Mouse (Mus musculus): ENCODE data around the gene Olfr93.
"Not testable (repeated sequence)": the region's sequence is repeated elsewhere in the genome, so short reads cannot be mapped to it uniquely, and the experiment has no call there.

Gene Olfr93

DNA sequence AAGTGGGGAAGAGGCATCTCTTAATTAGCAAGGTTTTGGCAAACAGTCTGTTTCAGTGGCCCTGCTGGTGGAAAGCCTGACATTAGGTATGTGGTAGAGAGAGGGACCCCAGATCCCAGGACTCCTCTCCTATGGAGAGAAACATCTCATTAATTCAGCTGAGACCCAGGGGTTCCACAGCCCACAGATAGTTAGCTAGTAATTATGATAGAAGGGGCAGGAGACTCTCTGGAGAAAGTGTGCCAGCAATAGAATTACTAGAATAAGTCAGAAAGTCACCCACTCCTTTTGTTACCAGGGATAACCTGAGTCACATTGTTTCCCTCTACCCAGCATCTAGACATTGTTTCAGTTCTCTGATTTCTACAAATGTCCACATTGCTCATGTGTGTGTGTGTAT lies at the start of gene Olfr93:
Olfr93 (minus strand) TSS at position 101 of the 400 bp plus-strand sequence.
- no peak for DNase-seq

DNA sequence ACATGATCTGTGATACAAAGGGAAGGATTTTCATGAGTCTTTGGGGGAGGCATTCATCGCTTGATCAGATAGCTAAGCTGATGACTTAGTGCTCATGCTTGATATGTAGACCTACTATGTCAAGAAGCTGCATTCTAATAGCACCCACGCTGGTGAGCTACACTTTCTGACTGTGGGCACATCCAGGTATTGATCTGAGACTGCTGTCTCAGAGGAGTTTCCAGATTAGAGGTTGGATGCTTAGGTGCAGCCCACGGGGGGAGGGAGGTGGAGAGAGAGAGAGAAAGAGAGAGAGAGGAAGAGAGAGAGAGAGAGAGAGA lies 42.6 kb upstream of the Olfr93 start:
- no peak for DNase-seq

DNA sequence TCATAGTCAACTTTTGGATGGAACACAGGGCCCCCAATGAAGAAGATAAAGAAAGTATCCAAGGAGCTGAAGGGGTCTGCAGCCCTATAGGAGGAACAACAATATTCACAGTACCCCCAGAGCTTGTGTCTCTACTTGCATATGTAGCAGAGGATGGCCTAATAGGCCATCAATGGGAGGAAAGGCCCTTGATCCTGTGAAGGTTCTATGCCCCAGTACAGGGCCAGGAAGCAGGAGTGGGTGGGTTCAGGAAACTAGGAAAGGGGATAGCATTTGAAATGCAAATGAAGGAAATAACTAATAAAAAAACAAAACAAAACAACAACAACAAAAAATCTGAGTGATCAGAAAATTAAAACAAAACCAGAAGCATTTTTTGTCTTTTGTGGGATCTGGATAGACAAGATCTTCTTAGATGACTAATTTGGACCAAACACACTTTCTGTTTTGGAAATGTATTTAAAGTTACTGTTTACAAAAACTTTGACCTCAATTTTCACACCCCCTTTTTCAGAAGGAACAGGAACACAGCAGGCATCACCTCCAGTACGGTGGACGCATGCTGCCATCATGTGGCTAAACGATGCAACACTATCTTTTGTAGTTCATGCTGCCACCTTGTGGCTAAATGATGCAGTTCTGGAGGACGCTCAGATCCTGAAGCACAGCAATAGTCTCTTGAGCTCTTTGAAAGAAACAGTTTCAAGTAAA lies 42.1 kb upstream of the Olfr93 start:
- DNase-seq: peak; percentile 89

- no peak for DNase-seq
Observed at GRCm38 (mm10) chr17:37200894-37201293, 39.6 kb upstream of the Olfr93 start, which contains the start of gene Olfr94. TSS of gene Olfr94 (minus strand) at chr17:37200994.

GRCm38 (mm10) chr17:37196845-37197724 lies 35.8 kb upstream of the Olfr93 start:
- DNase-seq: no peak

- no peak for DNase-seq
Observed at GRCm38 (mm10) chr17:37194782-37195181, 33.5 kb upstream of the Olfr93 start.

DNA sequence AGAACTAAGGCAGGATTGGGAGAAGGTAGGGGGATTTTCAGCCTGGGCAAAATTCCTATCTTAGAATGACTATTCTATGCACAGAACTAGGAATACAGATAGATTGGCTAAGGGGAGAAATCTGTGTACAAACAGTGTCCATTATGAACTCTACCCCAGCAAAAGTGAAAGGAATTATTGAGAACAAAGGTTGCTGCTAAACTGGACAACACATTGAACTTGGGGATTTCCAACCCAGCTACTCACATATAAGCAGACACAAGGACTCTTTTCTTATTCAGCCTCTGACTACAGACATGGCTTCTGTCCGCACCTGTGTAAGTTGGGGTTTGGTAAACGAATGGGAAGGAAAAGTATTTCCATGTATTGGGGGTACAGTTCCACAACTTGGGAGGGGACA lies 32.4 kb upstream of the Olfr93 start, which contains the start of gene Ubd:
Ubd (plus strand) TSS at position 237 of the 400 bp plus-strand sequence.
- DNase-seq: no peak

GRCm38 (mm10) chr17:37193032-37193431 lies 31.7 kb upstream of the Olfr93 start:
- DNase-seq: no peak

GRCm38 (mm10) chr17:37190711-37191110 lies 29.4 kb upstream of the Olfr93 start:
- DNase-seq: peak; percentile 80

DNA sequence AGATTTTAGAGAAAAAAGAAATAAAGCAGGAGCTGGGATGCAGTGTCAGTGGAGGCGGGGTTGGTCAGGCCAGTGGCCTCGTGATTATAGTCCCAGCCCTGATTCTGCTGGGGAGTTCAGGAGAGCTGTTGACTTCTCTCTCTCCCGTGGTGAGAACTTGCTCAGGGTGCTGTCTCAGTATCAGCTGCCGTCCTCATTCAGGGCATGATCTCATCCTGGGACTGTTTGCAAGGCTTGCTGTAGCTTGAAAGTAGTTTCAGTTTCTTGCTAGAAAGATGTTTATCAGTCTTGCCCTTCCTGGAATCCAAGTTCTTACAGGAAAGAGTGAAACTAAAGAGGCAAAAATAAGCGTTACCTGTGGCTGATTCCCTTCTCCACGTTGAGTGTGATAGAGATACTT lies 24.2 kb upstream of the Olfr93 start:
- no peak for DNase-seq

DNA sequence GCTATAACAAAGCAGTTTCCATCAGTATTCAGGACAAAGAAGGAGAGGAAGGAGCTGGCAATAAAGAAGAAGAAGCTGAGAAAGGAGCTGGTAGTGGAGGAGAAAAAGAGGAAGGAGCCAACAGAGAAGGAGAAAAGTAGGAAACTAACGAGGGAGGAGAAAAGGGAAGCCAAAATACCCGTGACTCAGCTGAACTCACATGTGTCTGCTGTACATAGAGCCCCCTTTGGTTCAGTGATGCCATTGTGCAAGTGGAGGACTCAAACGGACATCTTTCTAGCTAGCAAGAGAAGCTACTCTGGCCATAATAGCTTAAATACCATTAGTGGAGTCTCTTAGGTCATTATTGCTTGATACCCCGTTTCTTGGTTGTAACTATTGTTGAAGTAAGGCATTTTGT lies 29.9 kb downstream of the Olfr93 start:
- not testable (repeated sequence) for DNase-seq

- no peak for DNase-seq
Observed at GRCm38 (mm10) chr17:37119988-37120387, 41.3 kb downstream of the Olfr93 start, which contains the start of gene Olfr92. TSS of gene Olfr92 (minus strand) at chr17:37120088.

DNA sequence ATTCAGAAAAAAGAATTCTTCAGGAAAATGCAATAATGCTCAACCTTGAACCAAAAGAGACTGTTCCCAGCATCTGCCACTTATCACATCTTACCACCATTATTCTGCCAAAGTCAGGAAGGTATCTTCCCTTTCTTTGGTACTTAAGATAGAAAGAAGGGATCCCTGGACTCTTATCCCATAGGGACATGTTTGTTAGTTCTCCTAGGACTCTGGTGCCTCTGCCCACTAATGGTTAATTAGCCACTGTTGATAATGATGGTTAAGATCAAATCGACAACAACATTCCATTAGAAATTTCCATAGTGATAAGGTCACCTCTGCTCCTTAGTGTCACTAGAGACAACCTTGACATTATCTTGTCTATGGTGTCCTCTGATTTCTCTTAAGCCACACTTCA lies 63.1 kb downstream of the Olfr93 start, which contains the start of gene Olfr91:
Olfr91 (minus strand) TSS at position 101 of the 400 bp plus-strand sequence.
- no peak for DNase-seq

- DNase-seq: no peak
Observed at GRCm38 (mm10) chr17:37093289-37093688, 68.0 kb downstream of the Olfr93 start.

- DNase-seq: no peak
Observed at GRCm38 (mm10) chr17:37092198-37092597, 69.1 kb downstream of the Olfr93 start.

Data from lung, postnatal 36 days (tissue).